9 mouse cellular contexts compared by ENCODE assay signal in genomic region chr4:28176771-28177170, GRCm38 (mm10).
DNase-seq lines count a peak whose midpoint lies in the region; ATAC-seq and TF ChIP-seq lines count a peak whose summit lies in the region.
"Had no signal": no experiment of that assay in that cellular context is flagged by ENCODE, and none has a peak within 500 bp of the region (broad histone marks: within the 10 kb centered on the region; RNA-seq: fewer than 3 reads in every experiment).

No protein-coding gene starts in this region.

- H3K9ac ChIP-seq in lung, embryonic 14.5 days = no peak overlapping the region
- H3K9ac ChIP-seq in forebrain, embryonic 14.5 days (ENCODE audit: low read length) = no peak overlapping the region
- no peak overlapping the region for H3K9ac ChIP-seq in intestine, embryonic 15.5 days
- no peak overlapping the region for H3K9ac ChIP-seq in stomach, embryonic 15.5 days

- H3K4me2 ChIP-seq in lung, embryonic 14.5 days = no peak overlapping the region
- no peak overlapping the region for H3K4me2 ChIP-seq in forebrain, embryonic 14.5 days (ENCODE audit: low read length)
- no peak overlapping the region for H3K4me2 ChIP-seq in intestine, embryonic 15.5 days (replicated peaks)
- no peak overlapping the region for H3K4me2 ChIP-seq in stomach, embryonic 15.5 days

- H3K4me3 ChIP-seq in lung, embryonic 14.5 days (ENCODE audit: low read depth, low read length) = no peak overlapping the region
- no peak overlapping the region for H3K4me3 ChIP-seq in lung, adult 2 months (replicated peaks; ENCODE audit: extremely low read depth, low read depth, low read length)
- H3K4me3 ChIP-seq in forebrain, embryonic 14.5 days (ENCODE audit: low read depth, low read length) = no peak overlapping the region
- H3K4me3 ChIP-seq in intestine, embryonic 15.5 days (replicated peaks) = no peak overlapping the region
- H3K4me3 ChIP-seq in stomach, embryonic 15.5 days (replicated peaks) = no peak overlapping the region
- H3K4me3 ChIP-seq: erythroblast, embryonic 14.5 days had no signal

- peak; percentile 76 for DNase-seq in lung, embryonic 14.5 days
- DNase-seq in lung, adult 2 months = no peak
- peak; percentile 90 for DNase-seq in WW6 (ENCODE audit: low read depth, low spot score)
- peak; percentile 65 for DNase-seq in forebrain, embryonic 14.5 days (ENCODE audit: low spot score)
- peak; percentile 25 for DNase-seq in lung, postnatal 36 days
- DNase-seq in frontal cortex, postnatal 14 days (ENCODE audit: low spot score in 2 of 2) = no peak

- no peak for TF ChIP-seq CTCF in lung, embryonic 14.5 days (IDR thresholded peaks at IDR 0.05; ENCODE audit: low read depth)
- TF ChIP-seq CTCF in lung, adult 2 months (IDR thresholded peaks at IDR 0.05; ENCODE audit: insufficient read depth, low read length) = no peak

- no peak overlapping the region for H3K27ac ChIP-seq in lung, embryonic 14.5 days (ENCODE audit: low read depth)
- H3K27ac ChIP-seq in forebrain, embryonic 14.5 days (ENCODE audit: low read depth, low read length) = no peak overlapping the region
- no peak overlapping the region for H3K27ac ChIP-seq in intestine, embryonic 15.5 days
- H3K27ac ChIP-seq in stomach, embryonic 15.5 days = no peak overlapping the region

- 79% methylated on average over 3 of the region's 3 CpGs for WGBS in lung, embryonic 14.5 days
- WGBS in lung, adult 2 months = 65% methylated on average over 3 of the region's 3 CpGs
- 81% methylated on average over 3 of the region's 3 CpGs for WGBS in forebrain, embryonic 14.5 days
- WGBS in intestine, embryonic 15.5 days = 65% methylated on average over 3 of the region's 3 CpGs
- WGBS in stomach, embryonic 15.5 days = 66% methylated on average over 3 of the region's 3 CpGs

- no peak for TF ChIP-seq POLR2A in lung, adult 2 months (IDR thresholded peaks at IDR 0.05; ENCODE audit: borderline replicate concordance, extremely low read depth, low read depth, low read length)

- no peaks in the 10 kb centered on the region for H3K9me3 ChIP-seq in lung, embryonic 14.5 days (ENCODE audit: low read depth, low read length)
- H3K9me3 ChIP-seq in forebrain, embryonic 14.5 days (replicated peaks; ENCODE audit: control insufficient read depth, low read length) = no peaks in the 10 kb centered on the region
- no peaks in the 10 kb centered on the region for H3K9me3 ChIP-seq in intestine, embryonic 15.5 days
- no peaks in the 10 kb centered on the region for H3K9me3 ChIP-seq in stomach, embryonic 15.5 days

- peak; percentile 98 for ATAC-seq in lung, embryonic 14.5 days (ENCODE audit: insufficient read depth)
- ATAC-seq in forebrain, embryonic 14.5 days = peak; percentile 98
- ATAC-seq in intestine, embryonic 15.5 days = peak; percentile 98
- peak; percentile 100 for ATAC-seq in stomach, embryonic 15.5 days (ENCODE audit: insufficient read depth, low FRiP score, low read depth)

- H3K4me1 ChIP-seq in lung, embryonic 14.5 days (ENCODE audit: insufficient read depth) = no peaks in the 10 kb centered on the region
- no peaks in the 10 kb centered on the region for H3K4me1 ChIP-seq in lung, adult 2 months (ENCODE audit: control insufficient read depth, insufficient read depth, low read length)
- H3K4me1 ChIP-seq in forebrain, embryonic 14.5 days (ENCODE audit: control insufficient read depth, insufficient read depth, low read length) = no peaks in the 10 kb centered on the region
- no peaks in the 10 kb centered on the region for H3K4me1 ChIP-seq in intestine, embryonic 15.5 days (replicated peaks)
- H3K4me1 ChIP-seq in stomach, embryonic 15.5 days = no peaks in the 10 kb centered on the region

- H3K36me3 ChIP-seq in lung, embryonic 14.5 days (ENCODE audit: insufficient read depth) = no peaks in the 10 kb centered on the region
- H3K36me3 ChIP-seq in forebrain, embryonic 14.5 days (ENCODE audit: control insufficient read depth, insufficient read depth, low read length) = no peaks in the 10 kb centered on the region
- no peaks in the 10 kb centered on the region for H3K36me3 ChIP-seq in intestine, embryonic 15.5 days
- H3K36me3 ChIP-seq in stomach, embryonic 15.5 days = no peaks in the 10 kb centered on the region

- no peaks in the 10 kb centered on the region for H3K27me3 ChIP-seq in lung, embryonic 14.5 days (ENCODE audit: insufficient read depth, low read length)
- no peaks in the 10 kb centered on the region for H3K27me3 ChIP-seq in forebrain, embryonic 14.5 days (replicated peaks; ENCODE audit: control insufficient read depth, insufficient read depth, low read length)
- no peaks in the 10 kb centered on the region for H3K27me3 ChIP-seq in intestine, embryonic 15.5 days (replicated peaks)
- no peaks in the 10 kb centered on the region for H3K27me3 ChIP-seq in stomach, embryonic 15.5 days (replicated peaks)

Comparison
In these comparisons a context has a peak if more than half of its experiments do, and no peak if none do; other contexts are left out.
1. DNase-seq: peak in lung, embryonic 14.5 days (single experiment), WW6 (single experiment), forebrain, embryonic 14.5 days (single experiment) and lung, postnatal 36 days (single experiment); none in lung, adult 2 months (single experiment) and frontal cortex, postnatal 14 days (0 of 2).
2. Peak in every context shown above with its lines, with median percentiles within 50 percentile points of each other: ATAC-seq.